Mouse (Mus musculus): ENCODE measurements around the gene Eif1. TPM values are rescaled to one million over a fixed set of nuclear protein-coding genes. Genes with fewer than 3 reads are reported as not detected.
"Not testable (repeated sequence)": the region's sequence is repeated elsewhere in the genome, so short reads cannot be mapped to it uniquely, and the experiment has no call there.

The Eif1 gene
- total RNA-seq, 4 experiments from 2014 or later, result 987 to 1,365 (median 1,077) TPM

GRCm38 (mm10) chr11:100352076-100352857, 32.6 kb downstream of the Eif1 start:
- DNase-seq, result no peak

GRCm38 (mm10) chr11:100355151-100355951, 35.7 kb downstream of the Eif1 start:
- DNase-seq, result no peak

- peak; percentile 60 for DNase-seq
These were observed 36.5 kb downstream of the Eif1 start, which contains the start of gene Hap1 for GRCm38 (mm10) chr11:100355972-100356818. Gene Hap1 (minus strand): TSS chr11:100356128.

GRCm38 (mm10) chr11:100356819-100357211, 37.1 kb downstream of the Eif1 start:
- no peak for DNase-seq

GRCm38 (mm10) chr11:100357408-100357807, 37.7 kb downstream of the Eif1 start:
- DNase-seq, result no peak

- no peak for DNase-seq
These were observed 40.5 kb downstream of the Eif1 start for GRCm38 (mm10) chr11:100360175-100360574.

GRCm38 (mm10) chr11:100361059-100361458, 41.4 kb downstream of the Eif1 start:
- DNase-seq, result not testable (repeated sequence)

GRCm38 (mm10) chr11:100362209-100362978, 42.7 kb downstream of the Eif1 start:
- peak; percentile 43 for DNase-seq

GRCm38 (mm10) chr11:100362979-100363562, 43.4 kb downstream of the Eif1 start:
- no peak for DNase-seq

GRCm38 (mm10) chr11:100369145-100369544, 49.5 kb downstream of the Eif1 start:
- DNase-seq, result no peak

- DNase-seq, result no peak
These were observed 50.1 kb downstream of the Eif1 start for GRCm38 (mm10) chr11:100369822-100370221.

Other genes with a start within 250 kb of the Eif1 start
- gene Krt32, start 231.7 kb upstream of the Eif1 start, total RNA-seq (2022), result not detected
- not detected for gene Krt35, start 223.6 kb upstream of the Eif1 start, total RNA-seq (2022)
- gene Krt36, start 214.3 kb upstream of the Eif1 start, total RNA-seq (2022), result under 1 TPM in 2 of 4 experiments, not detected in 2; 0.31 to 0.40 TPM
- not detected for gene Krt13, start 198.3 kb upstream of the Eif1 start, total RNA-seq (2022)
- not detected for gene Krt15, start 184.0 kb upstream of the Eif1 start, total RNA-seq (2022)
- gene Krt19, start 171.2 kb upstream of the Eif1 start, total RNA-seq (2022), result 1 to 10 TPM; 1.3 to 4.2 (median 3.7) TPM
- gene Krt9, start 126.6 kb upstream of the Eif1 start, total RNA-seq (2022), result under 1 TPM in 1 of 4 experiments, not detected in 3; 0.11 TPM
- under 1 TPM in 2 of 4 experiments, not detected in 2; 0.22 to 0.27 TPM for gene Krt14, start 112.3 kb upstream of the Eif1 start, total RNA-seq (2022)
- gene Krt16, start 71.0 kb upstream of the Eif1 start, total RNA-seq (2022), result not detected
- not detected for gene Krt17, start 58.9 kb upstream of the Eif1 start, total RNA-seq (2022)
- not detected for gene Krt42, start 50.0 kb upstream of the Eif1 start, total RNA-seq (2022)
- not detected for gene Gast, start 14.5 kb downstream of the Eif1 start, total RNA-seq (2022)
- gene Hap1, start 36.2 kb downstream of the Eif1 start, total RNA-seq (2022), result 100 to 1,000 TPM in 2 of 4 experiments, 10 to 100 TPM in 2; 50.2 to 117 (median 83.7) TPM
- gene Jup, start 77.9 kb downstream of the Eif1 start, total RNA-seq (2022), result 100 to 1,000 TPM in 1 of 4 experiments, 10 to 100 TPM in 3; 57.5 to 101 (median 82.0) TPM
- 10 to 100 TPM; 28.4 to 63.1 (median 42.6) TPM for gene P3h4, start 95.0 kb downstream of the Eif1 start, total RNA-seq (2022)
- 10 to 100 TPM; 15.4 to 57.8 (median 31.3) TPM for gene Fkbp10, start 95.8 kb downstream of the Eif1 start, total RNA-seq (2022)
- gene Nt5c3b, start 121.9 kb downstream of the Eif1 start, total RNA-seq (2022), result 10 to 100 TPM; 49.7 to 76.8 (median 68.5) TPM
- 1 to 10 TPM in 3 of 4 experiments, under 1 TPM in 1; 0.99 to 2.3 (median 1.5) TPM for gene Klhl10, start 122.0 kb downstream of the Eif1 start, total RNA-seq (2022)
- gene Klhl11, start 152.9 kb downstream of the Eif1 start, total RNA-seq (2022), result 10 to 100 TPM; 62.9 to 96.4 (median 75.3) TPM
- gene Acly, start 208.1 kb downstream of the Eif1 start, total RNA-seq (2022), result 1,000 to 10,000 TPM; 1,202 to 1,723 (median 1,362) TPM
- 1 to 10 TPM; 4.4 to 6.4 (median 5.4) TPM for gene Ttc25, start 225.7 kb downstream of the Eif1 start, total RNA-seq (2022)

Measured in adrenal gland, adult 8-10 months (tissue).